In the genomic region with DNA sequence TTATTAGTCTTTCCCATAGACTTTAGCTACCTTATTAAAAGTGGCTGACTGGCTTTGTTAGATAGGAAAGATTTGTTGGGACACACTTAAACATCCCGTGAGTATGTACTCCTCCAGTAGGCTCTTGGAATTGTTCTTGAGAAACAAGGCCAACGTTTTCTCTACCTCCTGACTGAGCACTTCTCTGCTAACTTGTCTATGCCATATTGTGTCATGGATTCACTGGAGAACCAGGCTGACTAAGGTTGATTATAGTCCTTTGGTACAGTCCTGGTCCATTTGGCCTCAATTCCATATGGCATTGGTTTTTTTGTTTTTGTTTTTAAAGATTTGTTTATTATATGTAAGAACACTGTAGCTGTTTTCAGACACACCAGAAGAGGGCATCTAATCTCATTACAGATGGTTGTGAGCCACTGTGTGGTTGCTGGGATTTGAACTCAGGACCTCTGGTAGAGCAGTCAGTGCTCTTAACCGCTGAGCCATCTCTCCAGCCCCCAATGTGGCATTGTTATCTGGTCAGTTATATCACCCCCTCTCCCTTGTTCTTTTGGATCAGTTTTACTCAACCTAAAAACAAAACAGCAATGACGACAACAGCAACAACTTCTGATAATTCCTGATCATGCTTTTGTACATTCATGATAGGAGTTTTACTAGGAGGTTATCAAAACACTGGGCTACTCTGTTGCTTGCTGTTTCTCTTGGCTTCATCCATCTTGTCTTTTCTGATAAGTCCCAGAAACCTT, we compare ENCODE assay signal across 25 mouse cellular contexts. TPM values are rescaled to one million over a fixed set of nuclear protein-coding genes. Genes with fewer than 3 reads are reported as not detected.
DNase-seq lines count a peak whose midpoint lies in the region; ATAC-seq and TF ChIP-seq lines count a peak whose summit lies in the region.
"Had no signal": no experiment of that assay in that cellular context is flagged by ENCODE, and none has a peak within 500 bp of the region (broad histone marks: within the 10 kb centered on the region; RNA-seq: fewer than 3 reads in every experiment).

No protein-coding gene starts in this region.

- no peak for DNase-seq in heart, adult 8-10 months (ENCODE audit: low spot score)
- no peak for DNase-seq in G1E (ENCODE audit: low spot score)
- DNase-seq in ovary, postnatal 36 days (ENCODE audit: low spot score) = no peak
- DNase-seq in yolk sac, embryonic 10.5 days (ENCODE audit: low spot score) = no peak
- no peak for DNase-seq in urinary bladder, postnatal 4 days (ENCODE audit: low spot score in 2 of 2)
- DNase-seq: adrenal gland, adult 2 months; cerebellum, adult 18-20 months; cerebellum, postnatal 14 days; heart, postnatal 14 days; kidney, postnatal 4 days; left cerebral cortex, postnatal 4 days; midbrain, embryonic 14.5 days; right cerebral cortex, postnatal 25 days had no signal

- no peak overlapping the region for H3K4me2 ChIP-seq in heart, embryonic 15.5 days
- 0 out of 2 replicates have a peak overlapping the region, but pooled peaks have one; percentile 2 for H3K4me2 ChIP-seq in liver, embryonic 15.5 days
- H3K4me2 ChIP-seq: embryonic facial prominence, embryonic 13.5 days; forebrain, embryonic 12.5 days; hindbrain, embryonic 12.5 days; limb, embryonic 15.5 days had no signal

- H3K9ac ChIP-seq in heart, embryonic 15.5 days = no peak overlapping the region
- no peak overlapping the region for H3K9ac ChIP-seq in liver, embryonic 15.5 days
- H3K9ac ChIP-seq: embryonic facial prominence, embryonic 13.5 days; forebrain, embryonic 12.5 days; hindbrain, embryonic 12.5 days; limb, embryonic 15.5 days had no signal

- ATAC-seq in heart, embryonic 15.5 days (replicated peaks; ENCODE audit: insufficient number of reproducible peaks, insufficient read depth, low FRiP score, low read depth) = peak; percentile 53; the same call in 1 of the 2 replicates
- ATAC-seq in G1E (ENCODE audit: extremely low read depth, insufficient number of reproducible peaks, low FRiP score, poor library complexity, severe bottlenecking) = peak; percentile 17; the same call in 1 of the 2 replicates
- peak; percentile 36; the same call in 1 of the 2 replicates for ATAC-seq in common myeloid progenitor, adult 5-6 weeks (replicated peaks; ENCODE audit: low read depth, poor library complexity, severe bottlenecking)
- peak; percentile 36; the same call in 1 of the 2 replicates for ATAC-seq in liver, embryonic 15.5 days (ENCODE audit: insufficient read depth)
- ATAC-seq: intestine, postnatal 0 days had no signal

- H3K9me3 ChIP-seq in heart, embryonic 15.5 days (replicated peaks) = no peaks in the 10 kb centered on the region
- H3K9me3 ChIP-seq in G1E (replicated peaks) = no peaks in the 10 kb centered on the region
- no peaks in the 10 kb centered on the region for H3K9me3 ChIP-seq in liver, embryonic 15.5 days (replicated peaks)
- H3K9me3 ChIP-seq: embryonic facial prominence, embryonic 13.5 days; forebrain, embryonic 12.5 days; hindbrain, embryonic 12.5 days; limb, embryonic 15.5 days had no signal

- no peaks in the 10 kb centered on the region for H3K36me3 ChIP-seq in heart, embryonic 15.5 days
- H3K36me3 ChIP-seq in G1E (replicated peaks) = peaks cover 35% of the 10 kb centered on the region
- 0 out of 2 replicates have a peak, but pooled peaks cover 4% of the 10 kb centered on the region for H3K36me3 ChIP-seq in liver, embryonic 15.5 days (replicated peaks)
- H3K36me3 ChIP-seq: forebrain, embryonic 12.5 days had no signal

- no peak for TF ChIP-seq CTCF in G1E (IDR thresholded peaks at IDR 0.05; ENCODE audit: low read depth, low read length)

- H3K27ac ChIP-seq in heart, embryonic 15.5 days = no peak overlapping the region
- H3K27ac ChIP-seq in liver, embryonic 15.5 days (replicated peaks) = peak overlapping the region; percentile 19
- H3K27ac ChIP-seq: embryonic facial prominence, embryonic 13.5 days; forebrain, embryonic 12.5 days; hindbrain, embryonic 12.5 days; limb, embryonic 15.5 days had no signal

- WGBS in heart, embryonic 15.5 days = 61% methylated on average over 4 of the region's 4 CpGs
- 33% methylated on average over 4 of the region's 4 CpGs for WGBS in liver, embryonic 15.5 days (ENCODE audit: insufficient replicate concordance)

- no peaks in the 10 kb centered on the region for H3K27me3 ChIP-seq in heart, embryonic 15.5 days
- H3K27me3 ChIP-seq in G1E (ENCODE audit: insufficient read depth, low read length) = no peaks in the 10 kb centered on the region
- H3K27me3 ChIP-seq in liver, embryonic 15.5 days = no peaks in the 10 kb centered on the region
- H3K27me3 ChIP-seq: embryonic facial prominence, embryonic 13.5 days; forebrain, embryonic 12.5 days; hindbrain, embryonic 12.5 days; limb, embryonic 15.5 days had no signal

- H3K4me1 ChIP-seq in heart, embryonic 15.5 days (replicated peaks) = peaks cover 27% of the 10 kb centered on the region
- peaks cover 80% of the 10 kb centered on the region for H3K4me1 ChIP-seq in G1E (ENCODE audit: insufficient read depth, low read depth, low read length)
- H3K4me1 ChIP-seq in liver, embryonic 15.5 days (replicated peaks) = peaks cover 75% of the 10 kb centered on the region

- H3K4me3 ChIP-seq in heart, embryonic 15.5 days = no peak overlapping the region
- H3K4me3 ChIP-seq in G1E (ENCODE audit: low read depth, low read length) = no peak overlapping the region; the same call in 1 of the 2 replicates
- no peak overlapping the region for H3K4me3 ChIP-seq in liver, embryonic 15.5 days (replicated peaks)
- H3K4me3 ChIP-seq: embryonic facial prominence, embryonic 13.5 days; erythroblast, embryonic 14.5 days; forebrain, embryonic 12.5 days; hindbrain, embryonic 12.5 days; limb, embryonic 15.5 days had no signal

RNA-seq across cellular contexts. Expression of a gene that starts 15.5 kb away (rescaled TPM):
- 0.71 TPM in 1 of 2 replicates, not detected in the other for polyA plus RNA-seq in heart, embryonic 15.5 days (2015; fragmentation: Nextera tagmentation; extraction: Ambion mirVana)
- under 1 TPM in 1 of 4 experiments, not detected in 3; 0.65 TPM for total RNA-seq in heart, adult 8-10 months (2022)
- total RNA-seq in G1E (2014; fragmentation: Nextera tagmentation) = not detected in 2 replicates
- total RNA-seq in G1E (2017) = 0.38 TPM in 1 of 2 replicates, not detected in the other
- 0.36 and 0.52 TPM in 2 replicates for polyA plus RNA-seq in G1E (2012)
- 1.1 TPM in 1 of 2 replicates, not detected in the other for total RNA-seq in common myeloid progenitor, adult 5-6 weeks (2017)
- polyA plus RNA-seq in liver, embryonic 15.5 days (2015; fragmentation: Nextera tagmentation; extraction: Ambion mirVana) = 0.40 and 0.77 TPM in 2 replicates
- total RNA-seq: left cerebral cortex, postnatal 4 days; megakaryocyte, adult 5-6 weeks had no signal
- polyA plus RNA-seq: CD4-positive, CD25-positive, alpha-beta regulatory T cell, adult 4 months; embryonic facial prominence, embryonic 13.5 days; erythroblast, embryonic 14.5 days; forebrain, embryonic 12.5 days; spleen, adult 2 months had no signal

RNA-seq across cellular contexts. Expression of a gene that starts 16.0 kb away (rescaled TPM):
- 62.7 and 69.4 TPM in 2 replicates for polyA plus RNA-seq in heart, embryonic 15.5 days (2015; fragmentation: Nextera tagmentation; extraction: Ambion mirVana)
- 10 to 100 TPM; 64.8 to 73.0 (median 72.5) TPM for total RNA-seq in heart, adult 8-10 months (2022)
- total RNA-seq in G1E (2014; fragmentation: Nextera tagmentation) = 411 and 482 TPM in 2 replicates
- 299 and 319 TPM in 2 replicates for total RNA-seq in G1E (2017)
- polyA plus RNA-seq in G1E (2012) = 739 and 1,035 TPM in 2 replicates
- total RNA-seq in common myeloid progenitor, adult 5-6 weeks (2017) = 98.9 and 99.8 TPM in 2 replicates
- 45.5 and 47.1 TPM in 2 replicates for polyA plus RNA-seq in liver, embryonic 15.5 days (2015; fragmentation: Nextera tagmentation; extraction: Ambion mirVana)
